Mouse (Mus musculus) heart, embryonic 13.5 days (tissue): Measurements from ENCODE around the gene Hnrnpa2b1. TPM values are rescaled to one million over a fixed set of nuclear protein-coding genes. Genes with fewer than 3 reads are reported as not detected.
"Not testable (repeated sequence)": the region's sequence is repeated elsewhere in the genome, so short reads cannot be mapped to it uniquely, and the experiment has no call there.

Source experiments
- ATAC-seq: fragments of 200-750 bp; cut with Nextera tagmentation; 2 replicates; pipeline ENCODE4 v1.8.0; 2017; ENCODE audit warnings: moderate TSS enrichment; ENCODE audit not compliant: insufficient number of reproducible peaks, low FRiP score, low TSS enrichment; ENCODE audit errors: extremely low read depth
- H3K27ac ChIP-seq: fragments of 300-500 bp; sonication (generic); replicated peaks from 2 replicates; pipeline ENCODE4 v1.5.1; 2015; ENCODE audit warnings: moderate library complexity, mild to moderate bottlenecking, inconsistent platforms
- H3K27me3 ChIP-seq: fragments of 300-500 bp; sonication (generic); replicated peaks from 2 replicates; pipeline ENCODE4 v1.6.1; 2015; ENCODE audit warnings: mild to moderate bottlenecking, inconsistent platforms
- H3K36me3 ChIP-seq: fragments of 300-500 bp; sonication (generic); 2 replicates; pipeline ENCODE4 v1.6.1; 2015; ENCODE audit warnings: mild to moderate bottlenecking, inconsistent platforms
- H3K4me1 ChIP-seq: fragments of 300-500 bp; sonication (generic); 2 replicates; pipeline ENCODE4 v1.6.1; 2015; ENCODE audit warnings: inconsistent platforms
- H3K4me2 ChIP-seq: fragments of 300-500 bp; sonication (generic); 2 replicates; pipeline ENCODE4 v1.6.1; 2015; ENCODE audit warnings: inconsistent platforms, mild to moderate bottlenecking, moderate library complexity
- H3K4me3 ChIP-seq: fragments of 300-500 bp; sonication (generic); 2 replicates; pipeline ENCODE4 v1.5.1; 2015; ENCODE audit warnings: moderate library complexity, mild to moderate bottlenecking, inconsistent platforms
- H3K9ac ChIP-seq: fragments of 300-500 bp; sonication (generic); 2 replicates; pipeline ENCODE4 v1.6.1; 2015; ENCODE audit warnings: inconsistent platforms, mild to moderate bottlenecking, moderate library complexity
- H3K9me3 ChIP-seq: fragments of 300-500 bp; sonication (generic); 2 replicates; pipeline ENCODE4 v1.6.1; 2016; ENCODE audit warnings: inconsistent platforms
- WGBS: fragments of 180-500 bp; shearing (Covaris S2); methylation state at CpG from one replicate; pipeline ENCODE4 v1.1.7; 2015; ENCODE audit warnings: mixed read lengths; 5-methylcytosine and 5-hydroxymethylcytosine counted together
- polyA plus RNA-seq: library from polyadenylated mRNA; unstranded; fragments of >200 nt; fragmentation: Nextera tagmentation; extraction: Ambion mirVana; gene quantifications from 2 replicates; pipeline ENCODE4 v1.2.1, GENCODE M21; 2015

Gene Hnrnpa2b1
- polyA plus RNA-seq, 1 experiment from 2014 or later = 1,097 TPM

DNA sequence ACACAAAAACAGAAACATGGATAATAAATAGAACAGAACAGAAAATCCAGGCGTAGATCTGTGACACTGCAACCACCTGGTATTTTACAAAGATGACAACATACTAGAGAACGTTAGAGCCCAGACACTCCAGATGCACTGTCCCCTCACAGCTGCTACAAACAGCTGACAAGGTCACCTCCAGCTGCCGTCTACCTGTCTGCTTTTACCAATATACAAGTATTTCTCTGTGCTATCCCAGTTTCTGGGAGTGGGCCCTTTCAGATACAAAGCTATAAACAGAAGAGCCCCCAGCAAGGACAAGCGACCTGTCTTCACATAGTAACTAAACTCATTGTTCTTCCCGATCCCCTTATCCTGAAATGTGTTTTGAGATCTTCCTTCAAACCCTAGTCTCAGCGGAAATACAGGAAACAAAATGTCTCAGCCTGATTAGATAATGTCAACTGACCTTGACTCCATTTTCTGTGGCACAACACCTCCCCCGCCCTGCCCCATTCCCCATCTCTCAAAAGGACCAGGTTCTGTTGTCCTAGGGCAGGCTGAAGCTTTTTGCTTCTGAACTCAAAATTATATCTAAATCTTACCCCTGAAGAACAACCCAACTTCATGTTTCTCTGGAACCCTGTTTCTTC is 16.5 kb upstream of the Hnrnpa2b1 start:
- no peak overlapping the region for H3K4me2 ChIP-seq
- H3K4me3 ChIP-seq = no peak overlapping the region
- ATAC-seq = no peak
- peaks cover 29% of the 10 kb centered on the region for H3K36me3 ChIP-seq
- peaks cover 28% of the 10 kb centered on the region for H3K4me1 ChIP-seq
- H3K9me3 ChIP-seq = peaks cover 6% of the 10 kb centered on the region
- no peaks in the 10 kb centered on the region for H3K27me3 ChIP-seq
- no peak overlapping the region for H3K9ac ChIP-seq
- peak overlapping the region; percentile 43 for H3K27ac ChIP-seq
- WGBS = 32% methylated on average over 7 of the region's 7 CpGs

DNA sequence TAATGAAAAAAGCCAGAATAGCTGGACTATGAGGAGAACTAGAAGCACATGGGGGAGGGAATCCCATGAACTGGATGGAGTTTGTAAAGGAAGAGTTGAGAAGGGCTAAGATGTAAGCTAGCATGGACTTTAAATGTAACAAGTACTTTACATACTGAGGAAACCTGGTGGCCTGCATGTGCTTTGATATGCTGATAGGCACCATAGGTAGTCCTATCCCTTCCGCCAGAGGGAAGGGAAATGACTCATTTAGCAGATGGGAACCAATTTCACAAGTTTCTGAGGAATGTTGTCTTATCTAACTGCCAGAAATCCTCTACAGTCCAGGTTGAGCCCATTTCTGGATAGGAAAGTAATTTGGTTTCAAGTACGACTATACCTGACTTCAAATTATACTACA is 16.0 kb upstream of the Hnrnpa2b1 start:
- Histone ChIP-seq H3K9me3 (peaks cover 6% of the 10 kb centered on the region), H3K27ac (peak overlapping the region; percentile 33), H3K27me3 (no peaks in the 10 kb centered on the region), H3K4me1 (peaks cover 28% of the 10 kb centered on the region), H3K36me3 (peaks cover 35% of the 10 kb centered on the region), H3K4me2 (no peak overlapping the region), H3K9ac (no peak overlapping the region), H3K4me3 (no peak overlapping the region)
- no peak for ATAC-seq
- WGBS = 38% methylated on average over 2 of the region's 2 CpGs

DNA sequence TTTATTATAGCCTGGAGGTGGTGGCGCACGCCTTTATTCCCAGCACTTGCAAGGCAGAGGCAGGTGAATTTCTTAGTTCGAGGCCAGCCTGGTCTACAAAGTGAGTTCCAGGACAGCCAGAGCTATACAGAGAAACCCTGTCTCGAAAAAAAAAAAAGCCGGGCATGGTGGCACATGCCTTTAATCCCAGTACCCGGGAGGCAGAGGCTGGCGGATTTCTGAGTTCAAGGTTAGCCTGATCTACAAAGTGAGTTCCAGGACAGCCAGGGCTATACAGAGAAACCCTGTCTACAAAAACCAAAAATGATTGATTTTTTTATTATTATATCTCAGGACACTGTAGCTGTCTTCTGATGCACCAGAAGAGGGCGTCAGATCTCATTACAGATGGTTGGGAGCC is 14.9 kb upstream of the Hnrnpa2b1 start:
- H3K9me3 ChIP-seq, H3K27ac ChIP-seq, H3K4me2 ChIP-seq, H3K9ac ChIP-seq, H3K4me3 ChIP-seq, ATAC-seq, H3K27me3 ChIP-seq: not testable (repeated sequence)
- Histone ChIP-seq H3K4me1 (peaks cover 24% of the 10 kb centered on the region), H3K36me3 (peaks cover 46% of the 10 kb centered on the region)
- WGBS = 89% methylated on average over 8 of the region's 8 CpGs

DNA sequence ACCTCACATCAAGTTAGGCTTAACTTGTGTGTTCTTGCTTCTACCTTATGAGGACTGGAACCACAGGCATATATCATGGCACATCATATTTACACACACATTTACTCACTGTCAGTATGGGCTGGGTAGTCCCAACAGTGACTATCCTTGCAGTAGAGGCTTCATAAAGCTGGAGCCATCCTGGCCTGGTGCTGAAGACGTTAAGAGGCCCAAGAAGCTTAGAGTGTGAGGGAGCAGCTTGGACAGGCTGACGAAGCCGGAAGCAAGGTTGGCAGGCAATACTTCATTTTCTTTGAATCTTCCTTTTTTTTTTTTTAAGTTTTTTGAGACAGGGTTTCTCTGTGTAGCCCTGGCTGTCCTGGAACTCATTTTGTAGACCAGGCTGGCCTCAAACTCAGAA is 14.2 kb upstream of the Hnrnpa2b1 start:
- 88% methylated on average over 3 of the region's 3 CpGs for WGBS
- Histone ChIP-seq H3K27ac (no peak overlapping the region), H3K4me1 (peaks cover 17% of the 10 kb centered on the region), H3K9me3 (peaks cover 6% of the 10 kb centered on the region), H3K4me3 (no peak overlapping the region), H3K4me2 (no peak overlapping the region), H3K36me3 (peaks cover 53% of the 10 kb centered on the region), H3K27me3 (no peaks in the 10 kb centered on the region), H3K9ac (no peak overlapping the region)
- ATAC-seq = no peak

DNA sequence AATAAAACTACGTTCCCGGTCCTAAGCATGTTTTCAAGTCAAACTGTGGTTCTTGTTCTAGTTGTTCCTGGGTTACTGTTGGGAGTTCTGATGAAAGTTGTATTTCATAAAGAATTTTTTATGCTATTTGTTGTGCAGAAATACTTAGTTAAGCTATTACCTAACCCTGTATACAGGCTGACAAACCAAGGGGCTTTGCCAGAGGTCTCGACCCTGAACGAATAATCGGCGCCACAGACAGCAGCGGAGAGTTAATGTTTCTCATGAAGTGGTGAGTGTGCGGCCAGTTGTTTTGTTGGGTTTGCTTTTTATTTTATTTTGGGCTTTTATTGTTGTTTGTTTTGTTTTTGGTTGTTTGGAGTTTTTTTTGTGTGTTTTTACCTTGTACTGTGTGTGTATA is 11.9 kb upstream of the Hnrnpa2b1 start:
- H3K4me3 ChIP-seq = no peak overlapping the region
- H3K27me3 ChIP-seq = no peaks in the 10 kb centered on the region
- WGBS = 91% methylated on average over 8 of the region's 8 CpGs
- no peak overlapping the region for H3K4me2 ChIP-seq
- H3K9ac ChIP-seq = no peak overlapping the region
- peaks cover 12% of the 10 kb centered on the region for H3K4me1 ChIP-seq
- no peak for ATAC-seq
- H3K9me3 ChIP-seq = no peaks in the 10 kb centered on the region
- H3K27ac ChIP-seq = no peak overlapping the region
- peaks cover 67% of the 10 kb centered on the region for H3K36me3 ChIP-seq

DNA sequence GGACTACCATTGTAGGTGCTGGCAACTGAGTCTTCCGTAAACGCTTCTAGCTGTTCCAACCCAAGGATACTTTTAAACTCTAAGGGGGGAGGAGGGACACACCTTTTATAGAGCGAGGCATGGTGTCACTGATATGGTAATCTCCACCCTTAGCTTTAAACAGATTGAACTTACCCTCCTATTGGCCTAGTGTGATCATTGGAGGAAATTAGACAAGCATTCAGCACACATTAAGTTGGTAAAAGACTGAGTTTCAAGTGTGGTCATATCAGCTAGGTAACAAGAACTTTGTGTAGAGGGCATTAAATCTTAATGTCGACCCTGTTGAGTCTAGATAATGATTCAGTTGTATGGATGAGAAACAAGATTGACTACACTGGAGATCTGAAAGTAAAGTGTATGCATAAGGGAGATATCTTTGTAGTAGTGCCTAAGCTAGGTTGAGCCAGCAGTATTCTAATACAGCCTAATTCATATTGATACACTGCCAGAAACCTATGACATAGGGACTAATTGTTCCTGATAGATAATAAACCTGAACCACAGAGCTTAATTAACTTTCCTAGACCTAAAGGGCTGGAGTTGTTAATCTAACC is 9.5 kb upstream of the Hnrnpa2b1 start:
- H3K4me2 ChIP-seq = no peak overlapping the region
- H3K4me1 ChIP-seq = no peaks in the 10 kb centered on the region
- H3K9ac ChIP-seq = no peak overlapping the region
- no peak for ATAC-seq
- H3K27ac ChIP-seq = no peak overlapping the region
- peaks cover 82% of the 10 kb centered on the region for H3K36me3 ChIP-seq
- no peak overlapping the region for H3K4me3 ChIP-seq
- 81% methylated on average over 4 of the region's 4 CpGs for WGBS
- H3K27me3 ChIP-seq = no peaks in the 10 kb centered on the region
- no peaks in the 10 kb centered on the region for H3K9me3 ChIP-seq

DNA sequence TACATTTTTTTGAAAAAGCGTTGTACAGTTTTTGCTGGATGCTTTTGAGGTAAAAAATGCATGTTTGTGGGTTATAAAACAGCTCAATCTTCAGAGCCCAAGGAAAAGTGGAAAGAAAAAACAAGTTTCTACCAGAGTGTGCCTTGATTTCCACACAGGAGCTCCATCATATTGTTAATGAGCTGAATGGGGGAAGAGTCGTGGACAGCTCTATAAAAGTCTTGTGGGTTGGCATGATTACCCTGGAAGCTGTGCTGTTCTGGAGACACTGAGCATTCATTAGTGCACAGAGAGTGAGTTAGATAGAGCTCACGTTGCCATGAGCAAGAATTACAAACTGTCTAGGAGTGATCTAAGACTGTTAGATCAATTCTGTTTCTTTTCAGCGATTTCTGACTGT is 2.5 kb upstream of the Hnrnpa2b1 start:
- H3K27me3 ChIP-seq = no peaks in the 10 kb centered on the region
- WGBS = 57% methylated on average over 4 of the region's 4 CpGs
- H3K4me2 ChIP-seq = peak overlapping the region; percentile 77
- peak overlapping the region; percentile 53 for H3K27ac ChIP-seq
- H3K4me1 ChIP-seq = peaks cover 20% of the 10 kb centered on the region
- H3K9me3 ChIP-seq = no peaks in the 10 kb centered on the region
- H3K4me3 ChIP-seq = peak overlapping the region; percentile 94
- H3K9ac ChIP-seq = peak overlapping the region; percentile 99
- no peak for ATAC-seq
- H3K36me3 ChIP-seq = peaks cover 53% of the 10 kb centered on the region

DNA sequence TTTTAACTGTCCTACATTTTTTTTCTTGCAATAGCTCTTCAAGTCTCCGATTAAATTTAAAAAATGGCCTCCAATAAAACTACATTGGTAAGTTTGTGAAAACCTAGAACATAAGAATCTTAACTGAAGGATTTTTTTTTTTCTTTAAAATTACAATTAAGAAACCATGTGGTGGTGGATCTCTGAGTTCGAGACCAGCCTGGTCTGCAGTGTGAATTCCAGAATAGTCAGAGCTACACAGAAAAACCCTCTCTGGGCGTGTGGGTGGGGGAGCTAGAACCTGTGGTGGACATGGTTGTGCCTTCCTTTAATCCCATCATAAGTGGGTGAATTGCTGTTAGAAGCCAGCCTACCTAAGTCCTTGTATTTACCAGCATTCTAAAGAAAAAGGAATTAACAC is 2.1 kb upstream of the Hnrnpa2b1 start:
- no peak for ATAC-seq
- peak overlapping the region; percentile 53 for H3K27ac ChIP-seq
- H3K27me3 ChIP-seq = no peaks in the 10 kb centered on the region
- H3K4me3 ChIP-seq = peak overlapping the region; percentile 94
- 13% methylated on average over 3 of the region's 3 CpGs for WGBS
- H3K4me2 ChIP-seq = peak overlapping the region; percentile 77
- no peaks in the 10 kb centered on the region for H3K9me3 ChIP-seq
- peaks cover 53% of the 10 kb centered on the region for H3K36me3 ChIP-seq
- peak overlapping the region; percentile 99 for H3K9ac ChIP-seq
- H3K4me1 ChIP-seq = peaks cover 24% of the 10 kb centered on the region

DNA sequence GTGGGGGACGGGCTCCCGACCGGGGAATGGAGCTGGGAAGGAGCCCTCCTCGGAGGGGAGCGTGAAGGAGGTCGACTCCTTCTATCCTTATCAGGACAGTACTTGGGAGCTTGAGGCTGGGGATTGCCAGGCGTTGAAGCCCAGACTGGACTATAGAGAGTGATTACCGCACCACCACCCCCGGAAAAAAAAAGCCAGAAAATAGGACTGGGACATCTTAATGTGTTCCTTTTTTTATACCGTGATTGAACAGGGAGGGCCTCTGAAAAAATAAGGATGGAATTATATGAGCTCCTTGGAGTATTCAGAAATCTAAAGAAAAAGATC is 1.4 kb upstream of the Hnrnpa2b1 start:
- no peak for ATAC-seq
- H3K36me3 ChIP-seq = peaks cover 54% of the 10 kb centered on the region
- under 1% methylated on average over 10 of the region's 10 CpGs for WGBS

DNA sequence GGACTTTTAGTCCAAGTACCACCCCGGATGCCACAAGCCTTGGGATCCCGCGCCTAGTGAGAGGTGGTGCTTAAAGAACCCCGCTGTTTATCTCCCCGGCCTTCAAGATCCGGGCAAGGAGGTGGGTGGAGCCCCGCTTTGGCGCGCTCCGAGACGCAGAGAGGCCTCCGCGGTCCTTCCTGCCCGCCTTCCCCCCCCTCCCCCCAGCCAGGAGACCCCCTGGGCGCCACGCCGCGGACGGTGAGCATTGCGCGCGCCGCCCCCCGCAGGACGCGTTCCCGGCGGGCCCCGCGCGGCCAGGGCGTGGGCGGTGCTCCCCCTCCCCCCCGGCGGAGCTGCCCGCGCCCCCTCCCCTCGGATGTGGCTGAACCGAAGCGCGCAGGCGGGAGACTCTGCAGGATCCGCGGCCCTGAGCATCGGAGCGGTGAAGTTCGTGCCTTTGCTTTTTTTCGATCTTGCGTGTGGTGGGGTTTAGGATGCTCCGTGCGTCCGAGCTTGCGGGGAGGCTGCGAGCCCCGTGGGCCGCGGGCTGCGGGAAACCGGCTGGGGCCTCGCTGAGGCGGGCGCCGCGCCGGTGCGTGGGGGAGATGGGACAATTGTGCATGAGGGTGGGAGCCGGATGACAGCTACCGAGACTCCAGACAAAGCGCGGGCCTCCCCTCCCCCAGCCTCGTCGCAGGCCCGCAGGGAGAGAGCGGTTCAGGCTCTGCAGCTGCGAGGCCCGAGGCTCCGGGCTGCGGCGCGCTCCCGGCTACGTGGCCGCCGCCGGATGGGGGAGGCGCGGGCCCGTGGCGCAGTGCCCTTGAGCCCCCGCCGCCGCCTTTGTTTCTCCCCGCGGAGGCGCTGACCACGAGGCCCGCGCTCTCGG is 851 bp upstream of the Hnrnpa2b1 start, which contains the start of gene Cbx3:
Gene Cbx3, plus strand, starts transcription at position 50 of the 868 bp plus-strand sequence.
- Histone ChIP-seq H3K36me3 (peaks cover 54% of the 10 kb centered on the region), H3K9ac (peak within 1 kb of the TSS; percentile 100), H3K27me3 (no peaks in the 10 kb centered on the region), H3K4me2 (peak within 1 kb of the TSS; percentile 77), H3K4me3 (peak within 1 kb of the TSS; percentile 94), H3K27ac (peak within 1 kb of the TSS; percentile 100), H3K9me3 (no peaks in the 10 kb centered on the region), H3K4me1 (peaks cover 37% of the 10 kb centered on the region)
- under 1% methylated on average over 75 of the region's 99 CpGs for WGBS
- peak; percentile 77 for ATAC-seq

More for the DNA sequence above, 1.4 kb upstream of the Hnrnpa2b1 start:
- Histone ChIP-seq H3K4me3 (peak overlapping the region; percentile 94), H3K9ac (peak overlapping the region; percentile 99), H3K4me2 (peak overlapping the region; percentile 77), H3K27me3 (no peaks in the 10 kb centered on the region), H3K4me1 (peaks cover 31% of the 10 kb centered on the region), H3K27ac (peak overlapping the region; percentile 100), H3K9me3 (no peaks in the 10 kb centered on the region)

DNA sequence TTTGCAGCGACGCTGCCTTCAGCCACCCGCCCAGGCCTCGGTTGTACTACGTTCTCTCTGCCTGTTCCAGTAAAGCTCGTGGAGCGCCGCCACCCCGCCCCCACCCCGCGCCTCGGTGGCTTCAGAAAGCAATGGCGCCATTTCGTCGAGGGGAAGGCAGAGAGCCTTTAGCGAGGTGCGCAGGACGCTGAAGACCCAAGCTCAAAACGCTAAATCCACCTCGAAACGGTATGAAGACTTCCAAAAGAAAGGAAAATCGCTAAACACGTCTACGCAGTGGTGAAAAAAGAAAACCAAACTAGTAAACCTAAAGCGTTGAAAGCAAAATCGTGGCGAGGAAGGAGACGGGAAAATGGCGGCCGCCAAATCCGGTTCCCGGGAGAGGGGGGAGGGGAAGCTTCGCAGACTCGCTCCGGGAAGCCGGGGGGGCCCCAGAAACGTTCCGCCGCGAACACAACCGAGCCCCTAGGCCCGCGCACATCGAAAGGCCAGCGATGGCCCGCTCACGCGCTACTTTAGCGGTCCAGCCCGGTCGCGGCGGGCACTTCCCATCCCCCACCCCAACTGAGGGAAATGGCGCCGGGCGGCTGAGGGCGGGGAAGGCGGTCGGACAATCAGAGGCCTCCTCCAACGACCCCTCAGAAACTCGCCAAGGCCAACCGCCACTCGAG is 668 bp downstream of the Hnrnpa2b1 start:
- no peaks in the 10 kb centered on the region for H3K27me3 ChIP-seq
- H3K4me3 ChIP-seq = peak overlapping the region; percentile 94
- ATAC-seq = 0 out of 2 replicates have a peak, but pooled peaks have one; percentile 5
- H3K9me3 ChIP-seq = no peaks in the 10 kb centered on the region
- H3K4me1 ChIP-seq = peaks cover 41% of the 10 kb centered on the region
- under 1% methylated on average over 63 of the region's 63 CpGs for WGBS
- H3K27ac ChIP-seq = peak overlapping the region; percentile 100
- H3K36me3 ChIP-seq = peaks cover 54% of the 10 kb centered on the region
- H3K9ac ChIP-seq = peak overlapping the region; percentile 100
- peak overlapping the region; percentile 77 for H3K4me2 ChIP-seq
